In genomic region chr7:126576946-126577345, GRCm38 (mm10) we compare ENCODE assay signal across 7 mouse cellular contexts. TPM values are rescaled to one million over a fixed set of nuclear protein-coding genes. Genes with fewer than 3 reads are reported as not detected.
DNase-seq lines count a peak whose midpoint lies in the region; ATAC-seq and TF ChIP-seq lines count a peak whose summit lies in the region.

No protein-coding gene starts in this region.

- H3K36me3 ChIP-seq in intestine, postnatal 0 days (ENCODE audit: control insufficient read depth, insufficient read depth), result peaks cover 48% of the 10 kb centered on the region
- H3K36me3 ChIP-seq in intestine, embryonic 16.5 days (ENCODE audit: control insufficient read depth, insufficient read depth, low read length), result peaks cover 5% of the 10 kb centered on the region; the same call in 1 of the 2 replicates
- H3K36me3 ChIP-seq in testis, adult 2 months (ENCODE audit: control insufficient read depth, insufficient read depth, low read length), result no peaks in the 10 kb centered on the region

- H3K9me3 ChIP-seq in intestine, postnatal 0 days (ENCODE audit: control insufficient read depth), result no peaks in the 10 kb centered on the region
- no peaks in the 10 kb centered on the region for H3K9me3 ChIP-seq in intestine, embryonic 16.5 days (ENCODE audit: control insufficient read depth, low read length)

- DNase-seq in CD8-positive naive resting alpha-beta T cell, adult 2 months (ENCODE audit: low read depth in 2 of 2, low spot score in 2 of 2), result peak; percentile 31 to 57
- peak; percentile 19 for DNase-seq in Muller cell, postnatal 12 days (ENCODE audit: inconsistent ontology term)
- DNase-seq in embryo, embryonic 11.5 days (ENCODE audit: low read depth, low spot score), result peak; percentile 45
- peak; percentile 40 to 56 for DNase-seq in lung, adult 18-20 months

- H3K27me3 ChIP-seq in intestine, postnatal 0 days (replicated peaks; ENCODE audit: control insufficient read depth, insufficient read depth, low read length), result no peaks in the 10 kb centered on the region
- no peaks in the 10 kb centered on the region for H3K27me3 ChIP-seq in intestine, embryonic 16.5 days (replicated peaks; ENCODE audit: control insufficient read depth, insufficient read depth, low read length)
- no peaks in the 10 kb centered on the region for H3K27me3 ChIP-seq in testis, adult 2 months (ENCODE audit: control insufficient read depth, insufficient read depth, low read length)

- 0 out of 2 replicates have a peak, but pooled peaks cover 2% of the 10 kb centered on the region for H3K4me1 ChIP-seq in intestine, postnatal 0 days (replicated peaks; ENCODE audit: control insufficient read depth, insufficient read depth, low read length)
- no peaks in the 10 kb centered on the region for H3K4me1 ChIP-seq in intestine, embryonic 16.5 days (ENCODE audit: control insufficient read depth, insufficient read depth, low read length)
- no peaks in the 10 kb centered on the region for H3K4me1 ChIP-seq in testis, adult 2 months (ENCODE audit: control insufficient read depth, insufficient read depth, low read length)

- peak; percentile 76 for TF ChIP-seq CTCF in intestine, postnatal 0 days (IDR thresholded peaks at IDR 0.05; ENCODE audit: low read depth)
- peak; percentile 67; the same call in 1 of the 2 replicates for TF ChIP-seq CTCF in testis, adult 2 months (IDR thresholded peaks at IDR 0.05; ENCODE audit: control insufficient read depth, insufficient read depth, insufficient replicate concordance, low read depth, low read length)

- H3K27ac ChIP-seq in intestine, postnatal 0 days (ENCODE audit: low read depth, low read length), result no peak overlapping the region
- no peak overlapping the region for H3K27ac ChIP-seq in intestine, embryonic 16.5 days (ENCODE audit: low read length)
- no peak overlapping the region for H3K27ac ChIP-seq in testis, adult 2 months (ENCODE audit: control insufficient read depth, insufficient read depth, low read depth, low read length)

- H3K4me3 ChIP-seq in intestine, postnatal 0 days (ENCODE audit: low read depth, low read length), result no peak overlapping the region
- H3K4me3 ChIP-seq in intestine, embryonic 16.5 days (ENCODE audit: low read length), result no peak overlapping the region
- no peak overlapping the region for H3K4me3 ChIP-seq in testis, adult 2 months (ENCODE audit: control insufficient read depth, low read depth, low read length)

- TF ChIP-seq POLR2A in testis, adult 2 months (IDR thresholded peaks at IDR 0.05; ENCODE audit: control insufficient read depth, low read depth, low read length), result no peak

- no peak overlapping the region for H3K4me2 ChIP-seq in intestine, postnatal 0 days (replicated peaks; ENCODE audit: low read depth)
- no peak overlapping the region for H3K4me2 ChIP-seq in intestine, embryonic 16.5 days (ENCODE audit: low read depth, low read length)

- no peak overlapping the region for H3K9ac ChIP-seq in intestine, postnatal 0 days (ENCODE audit: low read depth, low read length)
- H3K9ac ChIP-seq in intestine, embryonic 16.5 days (ENCODE audit: low read depth, low read length), result no peak overlapping the region

- WGBS in intestine, postnatal 0 days, result 62% methylated on average over 8 of the region's 8 CpGs
- 64% methylated on average over 8 of the region's 8 CpGs for WGBS in intestine, embryonic 16.5 days

- no peak for ATAC-seq in intestine, postnatal 0 days
- ATAC-seq in intestine, embryonic 16.5 days, result no peak

RNA-seq across cellular contexts. Expression of gene Apobr, which starts 7.8 kb away (rescaled TPM):
- polyA plus RNA-seq in intestine, postnatal 0 days (2015; fragmentation: Nextera tagmentation; extraction: Ambion mirVana), result 0.44 and 0.57 TPM in 2 replicates
- 0.65 and 1.5 TPM in 2 replicates for polyA plus RNA-seq in intestine, embryonic 16.5 days (2015; fragmentation: Nextera tagmentation; extraction: Ambion mirVana)
- 0.16 and 1.3 TPM in 2 replicates for polyA plus RNA-seq in testis, adult 2 months (2012; rRNA removed)

RNA-seq across cellular contexts. Expression of gene Cln3, which starts 8.7 kb away (rescaled TPM):
- polyA plus RNA-seq in intestine, postnatal 0 days (2015; fragmentation: Nextera tagmentation; extraction: Ambion mirVana), result 62.9 and 66.6 TPM in 2 replicates
- polyA plus RNA-seq in intestine, embryonic 16.5 days (2015; fragmentation: Nextera tagmentation; extraction: Ambion mirVana), result 44.7 and 54.7 TPM in 2 replicates
- 34.9 and 42.7 TPM in 2 replicates for polyA plus RNA-seq in testis, adult 2 months (2012; rRNA removed)

RNA-seq across cellular contexts. Expression of gene Eif3c, which starts 10.7 kb away (rescaled TPM):
- polyA plus RNA-seq in intestine, postnatal 0 days (2015; fragmentation: Nextera tagmentation; extraction: Ambion mirVana), result 141 and 150 TPM in 2 replicates
- 180 and 194 TPM in 2 replicates for polyA plus RNA-seq in intestine, embryonic 16.5 days (2015; fragmentation: Nextera tagmentation; extraction: Ambion mirVana)
- polyA plus RNA-seq in testis, adult 2 months (2012; rRNA removed), result 144 and 157 TPM in 2 replicates

RNA-seq across cellular contexts. Expression of gene Il27, which starts 17.8 kb away (rescaled TPM):
- 0.14 TPM in 1 of 2 replicates, not detected in the other for polyA plus RNA-seq in intestine, postnatal 0 days (2015; fragmentation: Nextera tagmentation; extraction: Ambion mirVana)
- polyA plus RNA-seq in intestine, embryonic 16.5 days (2015; fragmentation: Nextera tagmentation; extraction: Ambion mirVana), result not detected in 2 replicates
- polyA plus RNA-seq in testis, adult 2 months (2012; rRNA removed), result not detected in 2 replicates

RNA-seq across cellular contexts. Expression of gene Nupr1, which starts 53.7 kb away (rescaled TPM):
- polyA plus RNA-seq in intestine, postnatal 0 days (2015; fragmentation: Nextera tagmentation; extraction: Ambion mirVana), result 28.2 and 30.8 TPM in 2 replicates
- polyA plus RNA-seq in intestine, embryonic 16.5 days (2015; fragmentation: Nextera tagmentation; extraction: Ambion mirVana), result 70.8 and 73.3 TPM in 2 replicates
- 1.4 and 2.6 TPM in 2 replicates for polyA plus RNA-seq in testis, adult 2 months (2012; rRNA removed)
